Mouse (Mus musculus): Measurements from ENCODE around the gene Cacna2d2. TPM values are rescaled to one million over a fixed set of nuclear protein-coding genes. Genes with fewer than 3 reads are reported as not detected.

The Cacna2d2 gene
- polyA plus RNA-seq, 1 experiment from 2014 or later, result 1.8 TPM

- peaks cover 20% of the 10 kb centered on the region for H3K36me3 ChIP-seq (ENCODE audit: control insufficient read depth, insufficient read depth, low read length)
- peak within 1 kb of the TSS; percentile 44 for H3K4me2 ChIP-seq (ENCODE audit: low read depth, low read length, severe bottlenecking)
- 30% methylated on average over 16 of the region's 16 CpGs for WGBS
- ATAC-seq (replicated peaks; ENCODE audit: low FRiP score) (peak; percentile 83), DNase-seq (ENCODE audit: low spot score) (peak; percentile 91)
- peaks cover 13% of the 10 kb centered on the region for H3K4me1 ChIP-seq (replicated peaks; ENCODE audit: control insufficient read depth, insufficient read depth, low read length)
- H3K27me3 ChIP-seq (ENCODE audit: control insufficient read depth, insufficient read depth, low read length), result no peaks in the 10 kb centered on the region
- peak within 1 kb of the TSS; percentile 44; the same call in 1 of the 2 replicates for H3K9ac ChIP-seq (ENCODE audit: low read length)
- peak within 1 kb of the TSS; percentile 19; the same call in 1 of the 2 replicates for H3K27ac ChIP-seq (ENCODE audit: low read depth, low read length)
- no peaks in the 10 kb centered on the region; the same call in 1 of the 2 replicates for H3K9me3 ChIP-seq (ENCODE audit: control insufficient read depth, low read length)
- H3K4me3 ChIP-seq (ENCODE audit: low read depth, low read length), result peak within 1 kb of the TSS; percentile 25
Measured at GRCm38 (mm10) chr9:107576357-107577107, 177.1 kb downstream of the Cacna2d2 start, which contains the start of gene Hyal1. Hyal1 (plus strand) TSS chr9:107576927.

- 89% methylated on average over 10 of the region's 10 CpGs for WGBS
- H3K36me3 ChIP-seq (ENCODE audit: control insufficient read depth, insufficient read depth, low read length), result peaks cover 13% of the 10 kb centered on the region
- H3K9me3 ChIP-seq (ENCODE audit: control insufficient read depth, low read length), result no peaks in the 10 kb centered on the region; the same call in 1 of the 2 replicates
- ATAC-seq (replicated peaks; ENCODE audit: low FRiP score) (no peak), DNase-seq (ENCODE audit: low spot score) (no peak)
- no peak overlapping the region for H3K27ac ChIP-seq (ENCODE audit: low read depth, low read length)
- H3K9ac ChIP-seq (ENCODE audit: low read length), result no peak overlapping the region
- peaks cover 14% of the 10 kb centered on the region for H3K4me1 ChIP-seq (replicated peaks; ENCODE audit: control insufficient read depth, insufficient read depth, low read length)
- no peak overlapping the region for H3K4me3 ChIP-seq (ENCODE audit: low read depth, low read length)
- H3K27me3 ChIP-seq (ENCODE audit: control insufficient read depth, insufficient read depth, low read length), result no peaks in the 10 kb centered on the region
- H3K4me2 ChIP-seq (ENCODE audit: low read depth, low read length, severe bottlenecking), result no peak overlapping the region
Measured at GRCm38 (mm10) chr9:107577871-107578270, 178.5 kb downstream of the Cacna2d2 start.

GRCm38 (mm10) chr9:107578587-107578986 lies 179.2 kb downstream of the Cacna2d2 start, which contains the start of gene Naa80:
Naa80 (plus strand) TSS chr9:107578887.
- Histone ChIP-seq H3K9ac (ENCODE audit: low read length) (no peak within 1 kb of the TSS), H3K27me3 (ENCODE audit: control insufficient read depth, insufficient read depth, low read length) (no peaks in the 10 kb centered on the region), H3K4me1 (replicated peaks; ENCODE audit: control insufficient read depth, insufficient read depth, low read length) (peaks cover 14% of the 10 kb centered on the region), H3K27ac (ENCODE audit: low read depth, low read length) (no peak within 1 kb of the TSS), H3K36me3 (ENCODE audit: control insufficient read depth, insufficient read depth, low read length) (peaks cover 6% of the 10 kb centered on the region), H3K9me3 (ENCODE audit: control insufficient read depth, low read length) (no peaks in the 10 kb centered on the region; the same call in 1 of the 2 replicates), H3K4me3 (ENCODE audit: low read depth, low read length) (no peak within 1 kb of the TSS), H3K4me2 (ENCODE audit: low read depth, low read length, severe bottlenecking) (no peak within 1 kb of the TSS)
- no peak for DNase-seq (ENCODE audit: low spot score)
- WGBS, result 71% methylated on average over 3 of the region's 3 CpGs
- ATAC-seq (replicated peaks; ENCODE audit: low FRiP score), result no peak

Other genes starting within 250 kb of the Cacna2d2 start
- gene Dock3, start 167.7 kb upstream of the Cacna2d2 start, polyA plus RNA-seq (2014; fragmentation: Nextera tagmentation; extraction: Ambion mirVana), result 10.7 and 12.1 TPM in 2 replicates
- gene Mapkapk3, start 109.7 kb upstream of the Cacna2d2 start, polyA plus RNA-seq (2014; fragmentation: Nextera tagmentation; extraction: Ambion mirVana), result 3.2 and 4.9 TPM in 2 replicates
- 6.5 and 7.4 TPM in 2 replicates for gene Cish, start 103.6 kb upstream of the Cacna2d2 start, polyA plus RNA-seq (2014; fragmentation: Nextera tagmentation; extraction: Ambion mirVana)
- 11.2 and 13.8 TPM in 2 replicates for gene Hemk1, start 61.3 kb upstream of the Cacna2d2 start, polyA plus RNA-seq (2014; fragmentation: Nextera tagmentation; extraction: Ambion mirVana)
- gene 6430571L13Rik, start 59.0 kb upstream of the Cacna2d2 start, polyA plus RNA-seq (2014; fragmentation: Nextera tagmentation; extraction: Ambion mirVana), result 1.3 and 1.6 TPM in 2 replicates
- gene Tmem115, start 134.3 kb downstream of the Cacna2d2 start, polyA plus RNA-seq (2014; fragmentation: Nextera tagmentation; extraction: Ambion mirVana), result 40.2 and 43.7 TPM in 2 replicates
- gene Cyb561d2, start 142.6 kb downstream of the Cacna2d2 start, polyA plus RNA-seq (2014; fragmentation: Nextera tagmentation; extraction: Ambion mirVana), result 14.3 and 18.7 TPM in 2 replicates
- 40.7 and 43.7 TPM in 2 replicates for gene Nprl2, start 142.6 kb downstream of the Cacna2d2 start, polyA plus RNA-seq (2014; fragmentation: Nextera tagmentation; extraction: Ambion mirVana)
- gene Zmynd10, start 147.7 kb downstream of the Cacna2d2 start, polyA plus RNA-seq (2014; fragmentation: Nextera tagmentation; extraction: Ambion mirVana), result 1.1 and 2.3 TPM in 2 replicates
- gene Rassf1, start 151.9 kb downstream of the Cacna2d2 start, polyA plus RNA-seq (2014; fragmentation: Nextera tagmentation; extraction: Ambion mirVana), result 48.2 and 51.8 TPM in 2 replicates
- gene Tusc2, start 163.6 kb downstream of the Cacna2d2 start, polyA plus RNA-seq (2014; fragmentation: Nextera tagmentation; extraction: Ambion mirVana), result 81.9 and 93.0 TPM in 2 replicates
- 129 and 139 TPM in 2 replicates for gene Hyal2, start 168.3 kb downstream of the Cacna2d2 start, polyA plus RNA-seq (2014; fragmentation: Nextera tagmentation; extraction: Ambion mirVana)
- 6.0 and 6.2 TPM in 2 replicates for gene Hyal1, start 177.3 kb downstream of the Cacna2d2 start, polyA plus RNA-seq (2014; fragmentation: Nextera tagmentation; extraction: Ambion mirVana)
- gene Naa80, start 179.3 kb downstream of the Cacna2d2 start, polyA plus RNA-seq (2014; fragmentation: Nextera tagmentation; extraction: Ambion mirVana), result 11.3 and 15.2 TPM in 2 replicates
- 0.39 TPM in 1 of 2 replicates, not detected in the other for gene Hyal3, start 181.2 kb downstream of the Cacna2d2 start, polyA plus RNA-seq (2014; fragmentation: Nextera tagmentation; extraction: Ambion mirVana)
- gene Ifrd2, start 188.0 kb downstream of the Cacna2d2 start, polyA plus RNA-seq (2014; fragmentation: Nextera tagmentation; extraction: Ambion mirVana), result 35.0 and 37.2 TPM in 2 replicates
- gene Sema3b, start 209.6 kb downstream of the Cacna2d2 start, polyA plus RNA-seq (2014; fragmentation: Nextera tagmentation; extraction: Ambion mirVana), result 1.7 TPM in 2 replicates
- 527 and 580 TPM in 2 replicates for gene Gnai2, start 235.8 kb downstream of the Cacna2d2 start, polyA plus RNA-seq (2014; fragmentation: Nextera tagmentation; extraction: Ambion mirVana)